Mouse (Mus musculus) adrenal gland, postnatal 0 days (tissue): Measurements from ENCODE around the gene Cpt1a. TPM values are rescaled to one million over a fixed set of nuclear protein-coding genes. Genes with fewer than 3 reads are reported as not detected.

Experiments
- microRNA-seq: library from miRNA; unstranded; fragments of <30 nt; microRNA quantifications from one replicate; pipeline ENCODE4, GENCODE M21; 2016; ENCODE audit warnings: borderline replicate concordance; ENCODE audit not compliant: insufficient number of aligned reads
- polyA plus RNA-seq: library from polyadenylated mRNA; unstranded; fragments of >200 nt; fragmentation: Nextera tagmentation; extraction: Ambion mirVana; gene quantifications from 2 replicates; pipeline ENCODE4 v1.2.1, GENCODE M21; 2015

The Cpt1a gene
- polyA plus RNA-seq = 57.9 and 95.2 TPM in 2 replicates

DNA sequence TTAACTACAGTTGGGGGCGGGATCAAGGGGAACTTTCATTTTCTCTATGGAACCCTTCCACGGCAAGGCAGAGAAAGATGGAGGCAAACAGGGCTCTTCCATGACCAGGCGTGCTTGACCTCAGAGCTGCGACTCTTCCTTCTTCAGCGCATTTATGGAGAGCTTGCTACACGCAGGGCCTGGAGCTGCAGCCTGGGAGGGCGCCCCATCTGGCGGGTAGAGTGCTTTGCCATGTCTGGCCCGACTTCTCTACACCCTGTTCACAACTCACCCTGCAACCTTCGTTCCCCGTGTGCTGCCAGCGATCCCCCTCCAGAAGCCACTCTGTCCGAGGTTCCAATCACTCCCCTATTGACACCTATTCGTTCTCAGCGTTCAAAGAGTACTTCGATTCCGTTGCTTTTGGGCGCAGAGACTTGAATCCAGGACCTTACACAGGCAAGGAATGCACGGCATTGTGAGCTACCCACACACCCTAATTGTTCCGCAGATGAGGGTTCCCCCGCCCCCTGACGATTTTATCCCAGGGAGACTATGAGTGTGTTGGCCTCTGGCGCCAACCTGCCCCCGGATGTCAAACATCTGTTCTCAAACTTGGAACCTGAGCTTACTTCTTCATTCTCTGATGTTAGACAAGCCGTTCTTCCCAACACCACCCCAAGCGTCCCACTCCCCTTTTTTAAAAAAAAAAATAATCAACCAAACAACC is at the start of gene Cpt1a:
Gene Cpt1a (plus strand): TSS at position 74 of the 709 bp plus-strand sequence.

DNA sequence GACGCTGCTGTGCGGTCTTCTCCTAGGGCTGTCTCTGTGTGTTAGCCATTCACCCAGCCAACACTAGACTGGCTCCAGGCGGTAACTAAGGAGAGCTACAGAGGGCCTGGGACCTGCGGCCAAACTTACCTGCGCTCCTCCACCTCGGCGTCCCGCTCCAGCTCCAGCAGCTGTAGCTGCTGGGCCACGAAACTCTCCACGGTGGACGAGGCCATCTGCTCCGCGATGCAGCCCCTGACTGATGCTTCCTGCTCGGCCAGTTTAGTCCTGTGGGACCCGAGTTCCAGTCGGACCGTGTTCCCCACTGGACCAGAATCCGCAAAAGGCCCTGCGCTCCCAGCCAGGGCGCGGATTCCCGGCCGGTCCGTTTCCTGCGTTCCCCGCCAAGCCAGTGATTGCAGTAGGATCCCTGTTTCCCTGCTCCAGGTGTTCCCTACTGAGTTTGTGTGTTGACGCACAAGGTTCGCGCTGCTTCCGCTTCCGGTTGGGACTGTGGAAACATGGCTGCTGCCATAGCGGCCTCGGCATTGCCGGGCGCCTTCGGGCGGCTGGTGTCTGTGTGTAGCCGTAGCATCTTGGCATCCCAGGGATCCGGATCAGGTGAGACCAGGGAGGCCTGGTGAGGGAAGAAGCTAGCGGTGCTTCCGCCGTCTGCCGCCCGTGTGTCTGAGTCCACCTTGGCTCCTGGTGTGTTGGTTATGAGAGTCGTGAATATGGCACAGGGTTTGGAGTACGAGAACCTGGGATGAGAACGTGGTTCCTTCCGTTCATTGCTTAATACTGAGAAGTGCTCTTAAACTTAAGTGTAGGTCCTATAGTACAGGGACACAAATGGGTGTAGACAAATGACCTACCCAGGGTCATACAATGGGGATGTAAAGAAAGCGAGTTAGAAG is 39.3 kb upstream of the Cpt1a start, which contains the start of the genes Mrpl21 and Ighmbp2:
Gene Mrpl21 (plus strand): TSS at position 330 of the 896 bp plus-strand sequence.
Gene Ighmbp2 (minus strand): TSS at position 446 of the 896 bp plus-strand sequence.

DNA sequence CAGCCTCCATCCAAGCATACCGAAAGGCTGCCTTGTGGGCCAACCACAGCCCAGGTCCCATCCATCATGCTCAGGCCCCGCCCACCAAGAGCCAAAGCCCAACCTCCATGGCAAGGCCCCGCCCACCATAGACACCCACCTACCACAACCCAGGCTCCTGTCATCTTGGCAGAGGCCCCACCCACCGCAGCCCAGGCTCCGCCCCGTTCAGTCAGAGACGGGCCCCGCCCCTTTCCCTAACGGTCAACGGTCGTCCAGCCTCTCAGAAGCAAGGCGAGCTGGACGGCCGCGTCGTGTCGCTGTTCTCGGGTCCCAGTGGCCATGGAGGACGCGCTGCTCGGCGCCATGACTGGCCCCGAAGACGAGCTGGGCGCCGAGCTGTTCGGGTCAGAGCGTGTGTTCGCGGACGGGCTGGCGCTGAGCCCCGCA is 66.5 kb downstream of the Cpt1a start, which contains the start of gene Tesmin:
Gene Tesmin (plus strand): TSS at position 229 of the 429 bp plus-strand sequence.

DNA sequence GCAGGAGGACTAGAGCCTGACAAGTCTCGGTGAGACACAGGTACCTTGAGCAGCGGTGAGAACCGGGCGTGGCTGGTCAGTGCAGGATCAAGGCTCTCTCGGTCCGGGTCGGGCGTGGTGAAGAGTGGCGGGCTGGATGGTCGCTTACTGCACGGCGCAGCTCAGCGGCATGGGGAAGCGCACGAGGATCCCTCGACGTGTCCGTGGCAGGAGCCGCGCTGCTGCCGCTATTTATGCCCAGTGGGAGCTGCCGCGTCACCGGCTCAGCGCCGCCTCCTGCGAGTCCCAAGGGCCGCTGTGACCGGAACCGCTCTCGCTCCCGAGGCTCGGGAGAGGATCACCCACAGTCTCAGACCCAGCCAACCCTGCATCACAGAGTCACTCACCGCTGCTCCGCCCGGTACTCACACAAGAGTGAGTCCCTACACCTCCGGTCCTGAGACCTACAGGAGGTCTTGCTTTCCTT is 92.2 kb downstream of the Cpt1a start, which contains the start of gene Gal:
Gene Gal (minus strand): TSS at position 277 of the 466 bp plus-strand sequence.

Small RNA genes lying within 50 kb of the gene (microRNA-seq; reads per million reads assigned to microRNA genes)
- gene Mir6984 = not detected

Other genes starting within 250 kb of the Cpt1a start
- 109 and 117 TPM in 2 replicates for gene Mrpl21, start 39.4 kb upstream of the Cpt1a start, polyA plus RNA-seq
- gene Ighmbp2, start 39.3 kb upstream of the Cpt1a start, polyA plus RNA-seq = 4.2 and 5.9 TPM in 2 replicates
- gene Tesmin, start 66.5 kb downstream of the Cpt1a start, polyA plus RNA-seq = 1.3 and 2.5 TPM in 2 replicates
- 17.8 and 30.9 TPM in 2 replicates for gene Gal, start 92.2 kb downstream of the Cpt1a start, polyA plus RNA-seq